Mouse (Mus musculus) neural tube, embryonic 15.5 days (tissue): ENCODE data around the gene Klhl8. TPM values are rescaled to one million over a fixed set of nuclear protein-coding genes. Genes with fewer than 3 reads are reported as not detected.
A peak's percentile ranks its signal among the peaks of the same experiment; 100 is the strongest.

ENCODE experiments used
- ATAC-seq: fragments of 200-750 bp; cut with Nextera tagmentation; 2 replicates; pipeline ENCODE4 v1.8.0; 2017; ENCODE audit warnings: mild to moderate bottlenecking, moderate TSS enrichment, moderate library complexity; ENCODE audit not compliant: low FRiP score
- H3K27ac ChIP-seq: fragments of 300-500 bp; sonication (generic); replicated peaks from 2 replicates; pipeline ENCODE4 v1.5.1; 2015; ENCODE audit warnings: mild to moderate bottlenecking, inconsistent platforms
- H3K27me3 ChIP-seq: fragments of 300-500 bp; sonication (generic); replicated peaks from 2 replicates; pipeline ENCODE4 v1.6.1; 2015; ENCODE audit warnings: inconsistent platforms
- H3K36me3 ChIP-seq: fragments of 300-500 bp; sonication (generic); 2 replicates; pipeline ENCODE4 v1.6.1; 2015; ENCODE audit warnings: inconsistent platforms
- H3K4me1 ChIP-seq: fragments of 300-500 bp; sonication (generic); 2 replicates; pipeline ENCODE4 v1.6.1; 2015; ENCODE audit warnings: inconsistent platforms
- H3K4me2 ChIP-seq: fragments of 300-500 bp; sonication (generic); 2 replicates; pipeline ENCODE4 v1.6.1; 2015; ENCODE audit warnings: inconsistent platforms, mild to moderate bottlenecking, moderate library complexity
- H3K4me3 ChIP-seq: fragments of 300-500 bp; sonication (generic); replicated peaks from 2 replicates; pipeline ENCODE4 v1.5.1; 2015; ENCODE audit warnings: mild to moderate bottlenecking, inconsistent platforms
- H3K9ac ChIP-seq: fragments of 300-500 bp; sonication (generic); replicated peaks from 2 replicates; pipeline ENCODE4 v1.6.1; 2015; ENCODE audit warnings: mild to moderate bottlenecking, inconsistent platforms
- H3K9me3 ChIP-seq: fragments of 300-500 bp; sonication (generic); replicated peaks from 2 replicates; pipeline ENCODE4 v1.6.1; 2016; ENCODE audit warnings: inconsistent platforms
- WGBS: fragments of 180-500 bp; shearing (Covaris S2); methylation state at CpG from one replicate; pipeline ENCODE4 v1.1.7; 2015; ENCODE audit warnings: mixed read lengths; 5-methylcytosine and 5-hydroxymethylcytosine counted together
- polyA plus RNA-seq: library from polyadenylated mRNA; unstranded; fragments of >200 nt; fragmentation: Nextera tagmentation; extraction: Ambion mirVana; gene quantifications from 2 replicates; pipeline ENCODE4 v1.2.1, GENCODE M21; 2015

Gene Klhl8
- polyA plus RNA-seq, 1 experiment from 2014 or later = 38.1 TPM

DNA sequence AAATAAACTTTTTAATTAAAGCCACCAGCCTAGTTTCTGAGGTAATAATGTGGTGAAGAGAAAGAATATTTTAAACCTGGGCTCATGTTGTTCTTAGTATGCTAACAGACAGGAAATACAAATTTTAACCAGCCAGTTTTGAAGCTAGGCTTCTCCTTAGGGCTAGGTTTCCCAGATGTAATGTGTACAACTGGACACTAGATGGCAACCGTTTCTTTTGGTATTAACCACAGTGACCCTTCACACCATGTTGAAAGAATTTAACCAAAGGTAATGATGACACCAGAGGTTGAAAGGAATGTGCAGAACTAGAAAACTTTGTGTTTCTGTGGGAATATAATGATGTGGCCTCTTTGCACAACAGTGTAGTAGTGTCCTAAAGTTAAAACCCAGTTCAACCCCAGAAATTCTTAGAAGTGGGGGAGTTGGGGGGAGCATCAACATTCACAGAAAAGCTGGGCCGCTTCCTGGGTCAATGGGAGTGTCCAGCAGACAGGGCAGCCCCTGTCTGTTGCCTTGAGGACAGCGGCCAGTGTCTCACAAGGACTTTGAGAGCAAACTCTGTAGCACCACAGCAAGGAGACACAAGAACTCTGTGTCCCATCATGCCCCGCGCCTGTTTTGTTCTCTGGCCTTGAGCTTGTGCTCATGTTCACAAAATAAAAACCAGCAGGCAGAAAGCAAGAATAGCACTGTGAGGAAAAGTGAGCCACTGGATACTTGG, 54.6 kb downstream of the Klhl8 start:
- H3K4me3 ChIP-seq = no peak overlapping the region
- no peak overlapping the region for H3K27ac ChIP-seq
- H3K9ac ChIP-seq = no peak overlapping the region
- no peak for ATAC-seq
- H3K9me3 ChIP-seq = no peaks in the 10 kb centered on the region
- no peaks in the 10 kb centered on the region for H3K27me3 ChIP-seq
- peaks cover 4% of the 10 kb centered on the region; the same call in 1 of the 2 replicates for H3K36me3 ChIP-seq
- H3K4me1 ChIP-seq = peaks cover 20% of the 10 kb centered on the region
- 61% methylated on average over 5 of the region's 5 CpGs for WGBS
- H3K4me2 ChIP-seq = no peak overlapping the region

DNA sequence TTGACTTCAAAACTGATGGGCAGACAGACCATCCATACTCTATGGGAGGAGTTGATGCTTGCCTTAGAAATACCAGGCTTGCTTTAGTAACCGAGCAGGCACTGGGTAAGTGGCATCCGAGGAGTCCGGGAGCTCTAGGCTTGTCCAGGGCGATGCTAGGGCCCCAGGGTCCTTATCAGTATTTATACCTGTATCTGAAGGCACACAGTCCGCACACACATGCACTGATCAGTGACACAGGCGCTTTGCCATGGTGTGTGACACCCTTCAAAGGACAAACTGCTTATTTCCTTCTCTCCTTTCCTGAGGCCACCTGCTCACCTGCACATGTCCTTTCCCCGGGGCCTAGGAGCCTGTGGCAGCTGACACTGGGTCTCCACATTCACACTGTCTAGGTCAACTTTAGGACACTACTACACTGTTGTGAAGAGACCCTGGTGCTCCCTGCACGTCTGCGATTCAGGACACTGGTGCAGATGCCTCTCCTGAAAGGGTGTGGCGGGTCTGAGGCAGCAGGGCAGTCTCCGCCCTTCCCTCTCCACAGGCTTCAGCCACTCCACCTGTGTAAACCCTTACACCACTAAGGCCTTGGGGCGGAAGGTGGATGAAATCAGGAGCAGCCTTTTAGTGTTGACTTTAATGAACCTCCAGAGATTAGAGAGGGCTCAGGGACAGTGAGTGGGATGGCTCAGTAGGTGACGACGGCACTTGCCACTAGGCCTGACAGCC, 55.4 kb downstream of the Klhl8 start:
- Histone ChIP-seq H3K36me3 (peaks cover under 1% of the 10 kb centered on the region; the same call in 1 of the 2 replicates), H3K27ac (no peak overlapping the region; the same call in 1 of the 2 replicates), H3K4me2 (no peak overlapping the region), H3K9me3 (no peaks in the 10 kb centered on the region), H3K4me1 (peaks cover 20% of the 10 kb centered on the region), H3K9ac (no peak overlapping the region), H3K27me3 (no peaks in the 10 kb centered on the region), H3K4me3 (no peak overlapping the region)
- no peak for ATAC-seq
- 83% methylated on average over 14 of the region's 14 CpGs for WGBS

DNA sequence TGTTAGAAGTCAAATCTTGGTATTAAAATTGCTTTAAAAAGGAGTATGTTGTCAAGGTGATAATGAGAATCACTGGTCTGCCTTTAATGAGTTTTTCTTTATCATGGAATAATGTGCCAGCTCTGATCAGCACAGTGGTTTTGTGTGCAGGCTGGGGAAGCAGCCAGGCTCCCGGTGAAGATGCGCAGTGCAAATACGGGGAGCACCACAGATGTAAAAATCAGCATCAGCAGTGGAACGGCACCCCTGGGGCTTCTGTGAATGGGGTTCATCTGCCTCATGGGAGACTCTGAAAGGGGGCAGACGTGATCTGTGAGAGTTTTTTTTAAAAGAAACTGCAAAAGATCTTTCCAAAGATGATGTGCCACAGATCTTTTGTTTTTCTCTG, 56.3 kb downstream of the Klhl8 start:
- peaks cover 20% of the 10 kb centered on the region for H3K4me1 ChIP-seq
- no peak overlapping the region for H3K9ac ChIP-seq
- WGBS = 38% methylated on average over 5 of the region's 5 CpGs
- ATAC-seq = peak; percentile 60; the same call in 1 of the 2 replicates
- peak overlapping the region; percentile 58; the same call in 1 of the 2 replicates for H3K27ac ChIP-seq
- no peak overlapping the region for H3K4me3 ChIP-seq
- H3K27me3 ChIP-seq = no peaks in the 10 kb centered on the region
- no peak overlapping the region for H3K4me2 ChIP-seq
- H3K36me3 ChIP-seq = no peaks in the 10 kb centered on the region
- no peaks in the 10 kb centered on the region for H3K9me3 ChIP-seq

DNA sequence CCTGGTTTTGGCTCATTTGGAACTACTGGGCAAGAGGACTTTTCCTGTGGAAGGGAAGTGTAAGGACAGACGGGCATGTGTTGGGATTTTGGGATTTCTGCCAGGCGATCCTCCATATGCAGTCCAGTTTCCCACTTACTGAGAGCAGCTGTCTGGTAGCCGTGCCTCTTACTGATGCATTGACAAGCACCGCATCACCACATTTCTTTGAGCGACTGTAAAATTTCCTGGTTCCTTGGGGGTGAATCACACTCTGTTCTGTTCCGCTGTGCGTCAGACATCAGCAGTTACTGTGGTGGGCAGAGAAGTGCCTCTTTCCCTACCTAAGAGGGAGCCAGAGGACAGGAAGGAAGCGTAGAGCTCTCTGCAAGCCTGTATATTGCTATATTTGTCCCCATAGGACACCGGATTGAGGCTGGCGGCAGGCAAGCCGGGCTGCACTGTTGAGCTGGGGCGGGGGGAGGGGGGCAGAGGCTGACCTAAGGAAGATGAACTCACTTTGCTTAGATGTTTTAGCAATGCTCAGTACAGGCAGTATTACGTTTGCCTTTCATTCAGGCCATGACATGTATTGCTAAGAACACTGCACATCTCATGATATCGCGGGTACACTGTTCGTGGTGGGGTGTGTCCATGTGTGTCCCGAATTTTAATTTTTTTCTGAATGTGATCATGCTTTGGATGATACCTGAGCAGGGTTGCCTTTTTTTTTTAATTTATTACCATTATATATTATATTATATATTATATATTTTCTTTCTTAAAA, 56.8 kb downstream of the Klhl8 start:
- Histone ChIP-seq H3K27ac (peak overlapping the region; percentile 66), H3K36me3 (no peaks in the 10 kb centered on the region), H3K4me2 (peak overlapping the region; percentile 40), H3K4me3 (no peak overlapping the region), H3K27me3 (no peaks in the 10 kb centered on the region), H3K4me1 (peaks cover 20% of the 10 kb centered on the region), H3K9ac (no peak overlapping the region), H3K9me3 (no peaks in the 10 kb centered on the region)
- 44% methylated on average over 17 of the region's 17 CpGs for WGBS
- peak; percentile 73 for ATAC-seq

DNA sequence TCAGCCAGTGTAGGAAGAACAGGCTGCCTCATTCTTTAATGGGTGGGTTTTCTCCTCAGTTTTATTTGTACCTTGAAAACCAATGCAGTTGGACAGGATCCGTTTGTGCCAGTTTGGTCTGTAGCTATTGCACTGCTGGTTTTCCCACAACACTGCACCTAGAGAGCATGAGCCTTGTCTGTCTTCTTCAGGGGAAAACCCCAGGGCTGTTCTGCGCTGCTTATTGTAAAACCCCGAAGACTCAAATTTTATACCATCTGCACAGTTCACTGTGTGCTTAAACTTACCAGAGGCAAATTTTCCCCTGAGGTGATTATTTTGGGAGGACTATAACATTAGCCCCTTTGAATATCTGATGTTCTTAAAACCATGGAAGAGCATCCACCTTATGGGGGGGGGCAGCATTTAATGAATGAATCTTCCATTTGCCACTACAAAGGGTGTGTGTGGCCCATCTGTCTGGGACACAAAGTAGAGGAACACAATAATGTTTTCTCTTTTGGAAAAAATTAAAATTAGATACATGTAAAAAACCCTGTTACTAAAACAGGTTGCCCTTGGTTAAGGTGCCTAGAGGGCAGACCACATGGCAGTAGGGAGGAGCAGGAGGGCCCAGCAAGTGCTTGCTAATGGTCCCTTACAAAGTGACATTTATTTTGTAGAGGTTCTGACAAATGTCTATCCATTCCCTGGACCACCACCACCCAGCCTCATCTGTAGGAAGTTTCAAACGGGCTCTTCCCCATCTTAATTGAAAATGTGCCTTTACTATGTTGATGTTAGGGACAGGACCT, 58.1 kb downstream of the Klhl8 start:
- no peak overlapping the region for H3K27ac ChIP-seq
- no peaks in the 10 kb centered on the region for H3K36me3 ChIP-seq
- no peaks in the 10 kb centered on the region for H3K9me3 ChIP-seq
- H3K27me3 ChIP-seq = no peaks in the 10 kb centered on the region
- no peak overlapping the region for H3K9ac ChIP-seq
- no peak for ATAC-seq
- no peak overlapping the region for H3K4me2 ChIP-seq
- WGBS = 74% methylated on average over 4 of the region's 4 CpGs
- no peak overlapping the region for H3K4me3 ChIP-seq
- H3K4me1 ChIP-seq = peaks cover 20% of the 10 kb centered on the region

DNA sequence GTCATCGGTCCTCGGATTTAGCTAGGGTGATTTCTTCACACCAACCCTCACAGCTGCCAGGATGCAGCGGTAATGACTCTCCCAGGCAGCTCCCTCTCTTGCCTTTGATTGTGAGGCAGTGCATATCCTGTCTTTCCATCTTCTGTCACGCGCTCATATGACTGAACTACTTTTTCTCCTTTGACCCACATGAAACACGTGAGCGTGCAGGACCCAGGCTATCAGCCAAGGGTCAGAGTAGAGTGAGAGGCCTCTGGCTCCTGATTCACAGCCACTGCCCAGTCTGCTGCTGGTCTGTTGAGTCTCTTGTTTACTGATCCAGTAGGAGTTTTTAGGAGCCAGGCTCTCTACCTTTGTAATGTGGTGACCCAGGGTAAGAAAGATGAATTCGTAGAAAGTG, 62.5 kb downstream of the Klhl8 start:
- Histone ChIP-seq H3K9me3 (no peaks in the 10 kb centered on the region), H3K9ac (no peak overlapping the region), H3K27me3 (no peaks in the 10 kb centered on the region), H3K36me3 (0 out of 2 replicates have a peak, but pooled peaks cover 3% of the 10 kb centered on the region), H3K27ac (no peak overlapping the region), H3K4me1 (peaks cover 13% of the 10 kb centered on the region; the same call in 1 of the 2 replicates), H3K4me3 (no peak overlapping the region), H3K4me2 (no peak overlapping the region)
- ATAC-seq = no peak
- 94% methylated on average over 8 of the region's 8 CpGs for whole genome bisulfite sequencing

DNA sequence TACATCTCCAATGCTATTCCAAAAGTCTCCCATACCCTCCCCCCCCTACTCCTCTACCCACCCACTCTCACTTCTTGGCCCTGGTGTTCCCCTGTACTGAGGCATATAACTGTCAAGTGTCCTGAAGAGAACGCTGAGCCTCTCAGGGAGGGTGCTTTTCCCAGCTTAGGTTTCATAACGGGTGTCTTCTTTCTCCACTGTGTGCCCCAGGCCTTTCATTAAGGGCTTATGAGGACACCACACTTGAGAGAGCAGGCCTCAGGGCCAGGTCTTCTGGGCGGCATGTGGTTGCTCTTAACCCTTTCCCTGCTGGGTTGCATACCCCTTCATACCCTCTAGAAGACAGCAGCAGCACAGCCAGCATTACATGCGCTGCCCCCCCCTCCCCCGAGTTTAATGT, 64.5 kb downstream of the Klhl8 start:
- ATAC-seq = no peak

DNA sequence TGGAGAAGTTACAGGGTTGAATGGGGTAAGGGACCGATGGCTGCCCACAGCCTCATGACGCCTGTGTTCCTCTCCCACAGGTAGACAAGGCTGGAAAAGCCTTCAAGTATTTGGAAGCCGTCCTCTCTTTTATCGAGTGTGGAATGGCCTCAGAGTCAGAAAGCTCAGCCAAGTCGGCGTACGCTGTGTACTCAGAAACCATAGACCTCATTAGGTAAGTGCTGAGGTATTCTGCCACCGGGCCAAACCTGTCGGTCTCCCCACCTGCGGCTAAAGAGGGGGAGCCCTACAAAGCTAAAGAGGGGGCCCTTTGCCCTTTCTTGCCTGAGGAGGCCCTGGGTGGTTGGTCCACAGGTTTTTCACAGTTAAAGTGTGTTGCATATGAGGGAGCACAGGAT, 64.9 kb downstream of the Klhl8 start:
- no peak overlapping the region for H3K27ac ChIP-seq
- peaks cover 13% of the 10 kb centered on the region; the same call in 1 of the 2 replicates for H3K4me1 ChIP-seq

More for the DNA sequence above, 64.5 kb downstream of the Klhl8 start:
- Histone ChIP-seq H3K27ac (no peak overlapping the region), H3K4me3 (no peak overlapping the region), H3K36me3 (0 out of 2 replicates have a peak, but pooled peaks cover 3% of the 10 kb centered on the region), H3K27me3 (no peaks in the 10 kb centered on the region), H3K4me2 (no peak overlapping the region), H3K9ac (no peak overlapping the region), H3K9me3 (no peaks in the 10 kb centered on the region), H3K4me1 (peaks cover 13% of the 10 kb centered on the region; the same call in 1 of the 2 replicates)
- 55% methylated on average over 5 of the region's 5 CpGs for WGBS

DNA sequence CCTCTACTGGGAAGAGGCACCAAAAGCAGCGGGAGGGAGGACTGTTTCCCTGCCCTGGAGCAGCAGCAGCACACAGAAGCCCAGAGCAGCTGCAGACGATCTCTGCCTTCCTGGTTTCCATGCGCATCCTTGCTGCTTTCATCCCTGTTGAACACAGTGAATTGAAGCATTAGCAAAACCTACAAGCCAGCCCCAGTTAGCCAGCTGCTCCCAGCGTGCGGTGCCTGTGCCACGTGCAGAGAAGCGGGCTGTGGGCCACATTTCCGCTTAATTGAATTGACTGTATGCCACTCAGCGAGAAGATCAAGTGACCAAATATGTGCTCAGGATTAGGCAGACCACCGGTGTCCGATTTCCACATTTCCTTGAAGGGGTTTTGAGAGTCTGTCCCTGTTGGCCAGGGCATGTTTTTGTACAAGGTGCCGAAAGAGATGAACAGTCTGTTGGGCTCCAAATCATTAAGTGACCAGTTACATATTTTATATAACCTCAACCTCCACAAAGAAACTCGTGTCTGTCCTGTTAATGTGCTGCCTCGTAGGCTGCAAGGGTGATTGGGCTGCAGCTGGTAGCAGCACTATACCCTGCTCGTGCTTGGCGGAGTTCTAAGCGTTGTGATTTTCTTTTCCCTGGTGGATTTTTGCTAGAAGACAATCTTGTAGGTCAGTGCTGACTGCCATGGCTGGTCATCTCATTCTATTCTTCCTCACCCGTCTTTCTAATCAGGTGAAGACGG, 65.5 kb downstream of the Klhl8 start:
- H3K9ac ChIP-seq = no peak overlapping the region; the same call in 1 of the 2 replicates
- no peaks in the 10 kb centered on the region for H3K9me3 ChIP-seq
- no peak overlapping the region for H3K4me3 ChIP-seq
- 49% methylated on average over 19 of the region's 19 CpGs for WGBS
- ATAC-seq = peak; percentile 45
- no peak overlapping the region for H3K4me2 ChIP-seq
- peaks cover 13% of the 10 kb centered on the region; the same call in 1 of the 2 replicates for H3K4me1 ChIP-seq
- H3K27ac ChIP-seq = 0 out of 2 replicates have a peak overlapping the region, but pooled peaks have one; percentile 19
- 0 out of 2 replicates have a peak, but pooled peaks cover 3% of the 10 kb centered on the region for H3K36me3 ChIP-seq
- no peaks in the 10 kb centered on the region for H3K27me3 ChIP-seq

More for the DNA sequence above, 64.9 kb downstream of the Klhl8 start:
- Histone ChIP-seq H3K4me2 (no peak overlapping the region), H3K36me3 (0 out of 2 replicates have a peak, but pooled peaks cover 3% of the 10 kb centered on the region), H3K9ac (no peak overlapping the region), H3K27me3 (no peaks in the 10 kb centered on the region), H3K4me3 (no peak overlapping the region), H3K9me3 (no peaks in the 10 kb centered on the region)
- 94% methylated on average over 10 of the region's 10 CpGs for WGBS
- no peak for ATAC-seq

DNA sequence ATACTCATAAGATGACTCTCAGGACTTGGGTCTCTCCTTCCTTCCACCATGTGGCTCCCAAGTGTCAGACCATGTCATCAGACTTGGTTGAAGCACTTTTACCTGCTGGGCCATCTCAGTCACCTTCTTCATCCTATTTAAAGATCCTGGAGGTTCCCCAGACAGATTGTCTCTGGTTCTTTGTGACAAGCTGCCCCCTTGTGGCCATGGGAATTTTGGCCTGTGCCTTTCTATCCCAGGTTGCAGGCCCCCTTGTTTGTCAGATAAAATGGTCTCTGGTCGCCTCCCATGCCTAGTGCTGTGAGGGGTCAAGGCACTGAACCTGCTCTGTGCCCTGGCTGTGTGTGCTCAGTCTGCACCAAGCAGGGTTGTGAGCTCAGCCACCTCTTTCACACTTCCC, 67.1 kb downstream of the Klhl8 start:
- H3K9me3 ChIP-seq = no peaks in the 10 kb centered on the region
- ATAC-seq = no peak
- WGBS = 62% methylated on average over 1 of the region's 1 CpGs
- no peak overlapping the region for H3K4me3 ChIP-seq
- no peak overlapping the region for H3K27ac ChIP-seq
- no peak overlapping the region for H3K9ac ChIP-seq
- H3K4me1 ChIP-seq = peaks cover 22% of the 10 kb centered on the region
- H3K36me3 ChIP-seq = 0 out of 2 replicates have a peak, but pooled peaks cover 3% of the 10 kb centered on the region
- H3K4me2 ChIP-seq = no peak overlapping the region
- no peaks in the 10 kb centered on the region for H3K27me3 ChIP-seq
